Mouse (Mus musculus) liver, adult 2 months (tissue): ENCODE results near the gene Pde4d.

Experiments used
- CTCF ChIP-seq: fragments of 200-500 bp; IDR thresholded peaks from 2 replicates; pipeline ENCODE4 v1.5.1; 2011; ENCODE audit warnings: low read depth, low read length, control low read depth
- POLR2A ChIP-seq: fragments of 200-500 bp; IDR thresholded peaks from 2 replicates; pipeline ENCODE4 v1.6.1; 2011; ENCODE audit warnings: low read length, control low read depth; ENCODE audit not compliant: insufficient read depth; ENCODE audit errors: extremely low read depth

- no peak for TF ChIP-seq CTCF
- TF ChIP-seq POLR2A, result no peak
Observed at GRCm38 (mm10) chr13:109569491-109569890, 1119.7 kb downstream of the Pde4d start.
